Mouse (Mus musculus): ENCODE results near the gene Ccr10. TPM values are rescaled to one million over a fixed set of nuclear protein-coding genes. Genes with fewer than 3 reads are reported as not detected.
A peak's percentile ranks its signal among the peaks of the same experiment; 100 is the strongest.

The Ccr10 gene
- polyA plus RNA-seq, 1 experiment from 2014 or later, result 0.24 TPM

GRCm38 (mm10) chr11:101167963-101168300 lies 7.3 kb downstream of the Ccr10 start:
- TF ChIP-seq EP300 (optimal IDR thresholded peaks at IDR 0.05), result no peak
- no peak for TF ChIP-seq CTCF (IDR thresholded peaks at IDR 0.05; ENCODE audit: low read depth)
- H3K27ac ChIP-seq (replicated peaks), result no peak overlapping the region
- H3K4me2 ChIP-seq (replicated peaks; ENCODE audit: low read depth), result peak overlapping the region; percentile 80
- H3K9ac ChIP-seq (ENCODE audit: low read length), result peak overlapping the region; percentile 82
- H3K36me3 ChIP-seq (ENCODE audit: control insufficient read depth, insufficient read depth, low read length), result peaks cover 37% of the 10 kb centered on the region
- H3K4me3 ChIP-seq (ENCODE audit: low read depth, low read length), result 0 out of 2 replicates have a peak overlapping the region, but pooled peaks have one; percentile 83
- peaks cover 4% of the 10 kb centered on the region for H3K4me1 ChIP-seq (replicated peaks; ENCODE audit: control insufficient read depth, insufficient read depth)
- H3K9me3 ChIP-seq (ENCODE audit: control insufficient read depth, low read length), result no peaks in the 10 kb centered on the region
- no peaks in the 10 kb centered on the region for H3K27me3 ChIP-seq (ENCODE audit: control insufficient read depth, insufficient read depth, low read length)
- DNase-seq (ENCODE audit: low spot score) (no peak), ATAC-seq (ENCODE audit: low FRiP score, low TSS enrichment) (no peak)
- WGBS, result 68% methylated on average over 8 of the region's 8 CpGs

GRCm38 (mm10) chr11:101167211-101167962 lies 7.9 kb downstream of the Ccr10 start:
- Histone ChIP-seq H3K36me3 (ENCODE audit: control insufficient read depth, insufficient read depth, low read length) (peaks cover 38% of the 10 kb centered on the region), H3K9ac (ENCODE audit: low read length) (peak overlapping the region; percentile 8; the same call in 1 of the 2 replicates), H3K4me3 (ENCODE audit: low read depth, low read length) (no peak overlapping the region), H3K27ac (replicated peaks) (0 out of 2 replicates have a peak overlapping the region, but pooled peaks have one; percentile 8), H3K9me3 (ENCODE audit: control insufficient read depth, low read length) (no peaks in the 10 kb centered on the region), H3K4me1 (replicated peaks; ENCODE audit: control insufficient read depth, insufficient read depth) (peaks cover 3% of the 10 kb centered on the region), H3K4me2 (replicated peaks; ENCODE audit: low read depth) (peak overlapping the region; percentile 80; the same call in 1 of the 2 replicates), H3K27me3 (ENCODE audit: control insufficient read depth, insufficient read depth, low read length) (no peaks in the 10 kb centered on the region)
- ATAC-seq (ENCODE audit: low FRiP score, low TSS enrichment), result no peak
- TF ChIP-seq EP300 (optimal IDR thresholded peaks at IDR 0.05) (no peak), CTCF (IDR thresholded peaks at IDR 0.05; ENCODE audit: low read depth) (no peak)
- WGBS, result 79% methylated on average over 19 of the region's 19 CpGs
- no peak for DNase-seq (ENCODE audit: low spot score)

DNA sequence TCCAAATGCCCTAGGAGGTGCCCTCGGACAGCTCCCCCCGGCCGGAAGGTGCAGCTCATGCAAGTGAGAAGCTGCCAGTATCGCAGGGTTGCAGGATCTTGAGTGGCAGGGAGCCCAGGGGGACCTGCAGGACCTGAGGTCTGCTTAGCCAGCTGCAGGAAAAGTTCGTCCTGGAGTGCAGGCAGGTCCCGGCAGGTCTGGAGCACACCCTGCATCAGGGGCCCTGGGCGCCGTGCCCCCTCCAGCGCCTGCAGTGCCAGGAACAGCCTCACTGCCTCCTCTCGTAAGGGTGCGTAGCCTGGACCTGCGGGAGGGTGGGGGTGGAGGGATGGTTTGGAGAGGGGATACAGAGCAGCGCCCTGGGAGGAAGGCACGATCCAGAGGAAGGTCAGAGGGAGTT lies 8.9 kb downstream of the Ccr10 start:
- ATAC-seq (ENCODE audit: low FRiP score, low TSS enrichment) (no peak), DNase-seq (ENCODE audit: low spot score) (no peak)
- no peaks in the 10 kb centered on the region for H3K27me3 ChIP-seq (ENCODE audit: control insufficient read depth, insufficient read depth, low read length)
- H3K36me3 ChIP-seq (ENCODE audit: control insufficient read depth, insufficient read depth, low read length), result peaks cover 45% of the 10 kb centered on the region
- TF ChIP-seq CTCF (IDR thresholded peaks at IDR 0.05; ENCODE audit: low read depth), result no peak
- TF ChIP-seq EP300 (optimal IDR thresholded peaks at IDR 0.05), result no peak
- no peak overlapping the region for H3K9ac ChIP-seq (ENCODE audit: low read length)
- no peak overlapping the region for H3K4me3 ChIP-seq (ENCODE audit: low read depth, low read length)
- H3K4me2 ChIP-seq (replicated peaks; ENCODE audit: low read depth), result no peak overlapping the region
- H3K4me1 ChIP-seq (replicated peaks; ENCODE audit: control insufficient read depth, insufficient read depth), result peaks cover 3% of the 10 kb centered on the region
- 75% methylated on average over 14 of the region's 14 CpGs for WGBS
- peak overlapping the region; percentile 36; the same call in 1 of the 2 replicates for H3K27ac ChIP-seq (replicated peaks)
- H3K9me3 ChIP-seq (ENCODE audit: control insufficient read depth, low read length), result no peaks in the 10 kb centered on the region

- peaks cover 45% of the 10 kb centered on the region for H3K36me3 ChIP-seq (ENCODE audit: control insufficient read depth, insufficient read depth, low read length)
- DNase-seq (ENCODE audit: low spot score) (peak; percentile 68), ATAC-seq (ENCODE audit: low FRiP score, low TSS enrichment) (0 out of 2 replicates have a peak, but pooled peaks have one; percentile 22)
- no peaks in the 10 kb centered on the region for H3K27me3 ChIP-seq (ENCODE audit: control insufficient read depth, insufficient read depth, low read length)
- peak overlapping the region; percentile 42 for H3K4me2 ChIP-seq (replicated peaks; ENCODE audit: low read depth)
- no peak for TF ChIP-seq EP300 (optimal IDR thresholded peaks at IDR 0.05)
- TF ChIP-seq CTCF (IDR thresholded peaks at IDR 0.05; ENCODE audit: low read depth), result no peak
- H3K9ac ChIP-seq (ENCODE audit: low read length), result no peak overlapping the region
- peak overlapping the region; percentile 81 for H3K27ac ChIP-seq (replicated peaks)
- WGBS, result 46% methylated on average over 35 of the region's 35 CpGs
- 0 out of 2 replicates have a peak overlapping the region, but pooled peaks have one; percentile 23 for H3K4me3 ChIP-seq (ENCODE audit: low read depth, low read length)
- H3K4me1 ChIP-seq (replicated peaks; ENCODE audit: control insufficient read depth, insufficient read depth), result peaks cover 3% of the 10 kb centered on the region
- H3K9me3 ChIP-seq (ENCODE audit: control insufficient read depth, low read length), result no peaks in the 10 kb centered on the region
Observed at GRCm38 (mm10) chr11:101164677-101165580, 10.3 kb downstream of the Ccr10 start.

DNA sequence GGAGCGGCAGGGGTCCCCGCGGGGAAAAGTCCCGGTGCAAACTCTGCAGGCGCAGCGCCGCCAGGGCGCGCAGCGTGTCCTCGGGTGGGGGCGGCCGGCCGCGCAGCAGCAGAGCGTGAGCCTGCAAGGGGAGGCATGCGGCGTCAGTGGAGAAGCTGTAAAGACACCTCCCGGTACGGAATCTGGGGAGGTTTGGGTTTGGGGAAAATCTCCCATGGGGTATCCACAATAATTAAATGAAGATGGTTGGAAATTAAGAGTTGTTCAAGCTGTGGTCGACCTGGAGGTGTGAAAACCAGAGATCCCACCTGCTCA lies 10.9 kb downstream of the Ccr10 start:
- Histone ChIP-seq H3K27ac (replicated peaks) (0 out of 2 replicates have a peak overlapping the region, but pooled peaks have one; percentile 8), H3K9ac (ENCODE audit: low read length) (no peak overlapping the region), H3K36me3 (ENCODE audit: control insufficient read depth, insufficient read depth, low read length) (peaks cover 45% of the 10 kb centered on the region), H3K27me3 (ENCODE audit: control insufficient read depth, insufficient read depth, low read length) (no peaks in the 10 kb centered on the region), H3K4me2 (replicated peaks; ENCODE audit: low read depth) (peak overlapping the region; percentile 42), H3K4me1 (replicated peaks; ENCODE audit: control insufficient read depth, insufficient read depth) (peaks cover 1% of the 10 kb centered on the region), H3K4me3 (ENCODE audit: low read depth, low read length) (peak overlapping the region; percentile 23; the same call in 1 of the 2 replicates), H3K9me3 (ENCODE audit: control insufficient read depth, low read length) (no peaks in the 10 kb centered on the region)
- ATAC-seq (ENCODE audit: low FRiP score, low TSS enrichment) (no peak), DNase-seq (ENCODE audit: low spot score) (no peak)
- WGBS, result 48% methylated on average over 21 of the region's 21 CpGs
- TF ChIP-seq CTCF (IDR thresholded peaks at IDR 0.05; ENCODE audit: low read depth), result no peak
- TF ChIP-seq EP300 (optimal IDR thresholded peaks at IDR 0.05), result no peak
